Mouse (Mus musculus) limb, embryonic 15.5 days (tissue): Measurements from ENCODE around the gene Acsf2. TPM values are rescaled to one million over a fixed set of nuclear protein-coding genes. Genes with fewer than 3 reads are reported as not detected.
"Not testable (repeated sequence)": the region's sequence is repeated elsewhere in the genome, so short reads cannot be mapped to it uniquely, and the experiment has no call there.

Source experiments
- ATAC-seq: fragments of 200-750 bp; cut with Nextera tagmentation; 2 replicates; pipeline ENCODE4 v1.8.0; 2017; ENCODE audit warnings: low read depth, moderate TSS enrichment; ENCODE audit not compliant: insufficient number of reproducible peaks, low FRiP score, low TSS enrichment
- H3K27ac ChIP-seq: fragments of 300-500 bp; sonication (generic); 2 replicates; pipeline ENCODE4 v1.5.1; 2015; ENCODE audit warnings: moderate library complexity, mild to moderate bottlenecking, inconsistent platforms
- H3K27me3 ChIP-seq: fragments of 300-500 bp; sonication (generic); 2 replicates; pipeline ENCODE4 v1.6.1; 2015; ENCODE audit warnings: inconsistent platforms
- H3K36me3 ChIP-seq: fragments of 300-500 bp; sonication (generic); 2 replicates; pipeline ENCODE4 v1.6.1; 2015; ENCODE audit warnings: inconsistent platforms
- H3K4me1 ChIP-seq: fragments of 300-500 bp; sonication (generic); 2 replicates; pipeline ENCODE4 v1.6.1; 2015; ENCODE audit warnings: inconsistent platforms
- H3K4me2 ChIP-seq: fragments of 300-500 bp; sonication (generic); 2 replicates; pipeline ENCODE4 v1.6.1; 2015; ENCODE audit warnings: mild to moderate bottlenecking, inconsistent platforms
- H3K4me3 ChIP-seq: fragments of 300-500 bp; sonication (generic); 2 replicates; pipeline ENCODE4 v1.5.1; 2015; ENCODE audit warnings: mild to moderate bottlenecking, inconsistent platforms
- H3K9ac ChIP-seq: fragments of 300-500 bp; sonication (generic); 2 replicates; pipeline ENCODE4 v1.6.1; 2015; ENCODE audit warnings: inconsistent platforms
- H3K9me3 ChIP-seq: fragments of 300-500 bp; sonication (generic); 2 replicates; pipeline ENCODE4 v1.6.1; 2016; ENCODE audit warnings: inconsistent platforms
- WGBS: fragments of 180-500 bp; shearing (Covaris S2); methylation state at CpG from one replicate; pipeline ENCODE4 v1.1.7; 2015; 5-methylcytosine and 5-hydroxymethylcytosine counted together
- polyA plus RNA-seq: library from polyadenylated mRNA; unstranded; fragments of >200 nt; fragmentation: Nextera tagmentation; extraction: Ambion mirVana; gene quantifications from 2 replicates; pipeline ENCODE4 v1.2.1, GENCODE M21; 2015

Gene Acsf2
- 6.2 and 6.3 TPM in 2 replicates for polyA plus RNA-seq

- H3K9me3 ChIP-seq = no peaks in the 10 kb centered on the region
- no peaks in the 10 kb centered on the region; the same call in 1 of the 2 replicates for H3K27me3 ChIP-seq
- H3K4me1 ChIP-seq = peaks cover 20% of the 10 kb centered on the region
- H3K36me3 ChIP-seq = no peaks in the 10 kb centered on the region
- peak within 1 kb of the TSS; percentile 58 for H3K4me2 ChIP-seq
- peak within 1 kb of the TSS; percentile 67 for H3K27ac ChIP-seq
- H3K4me3 ChIP-seq = peak within 1 kb of the TSS; percentile 57
- ATAC-seq = peak; percentile 78
- WGBS = under 1% methylated on average over 51 of the region's 52 CpGs
- peak within 1 kb of the TSS; percentile 48 for H3K9ac ChIP-seq
Measured at GRCm38 (mm10) chr11:94601321-94602281, at the start of gene Acsf2. Gene Acsf2 (minus strand): TSS chr11:94601871.

DNA sequence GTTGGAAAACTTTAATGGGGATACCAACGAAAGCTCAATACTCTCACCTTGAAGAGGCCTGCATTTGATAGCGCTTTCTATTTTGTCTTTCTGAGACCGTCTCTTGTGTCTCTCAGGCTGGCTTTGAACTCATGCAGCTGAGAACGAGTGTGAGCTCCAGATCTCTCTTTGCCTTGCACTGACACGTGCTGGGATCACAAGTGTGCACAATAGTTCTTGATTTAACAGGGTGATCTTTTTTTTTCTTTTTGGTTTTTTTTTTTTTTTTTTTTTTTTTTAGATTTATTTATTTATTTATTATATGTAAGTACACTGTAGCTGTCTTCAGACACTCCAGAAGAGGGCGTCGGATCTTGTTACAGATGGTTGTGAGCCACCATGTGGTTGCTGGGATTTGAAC lies 49.6 kb upstream of the Acsf2 start:
- not testable (repeated sequence) for H3K9me3 ChIP-seq
- WGBS = 94% methylated on average over 5 of the region's 7 CpGs

DNA sequence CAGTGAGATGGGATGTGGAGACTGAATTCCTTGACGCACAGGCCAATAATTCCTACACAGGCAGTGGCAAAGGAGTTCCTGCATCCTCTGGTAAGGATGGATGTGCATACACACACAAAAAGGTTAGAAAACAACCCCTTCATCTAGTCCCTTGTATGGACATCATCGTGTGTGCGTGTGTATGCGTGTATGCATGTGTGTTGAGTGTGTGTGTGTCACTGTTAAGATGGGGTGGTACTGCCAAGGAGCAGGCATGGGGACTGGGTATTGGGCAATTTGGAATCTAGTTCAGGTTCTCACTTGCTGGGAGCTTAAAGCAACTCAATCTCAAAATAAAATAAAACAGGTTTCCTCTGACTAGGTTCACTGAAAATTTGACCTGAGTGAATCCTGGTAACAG lies 44.8 kb upstream of the Acsf2 start:
- Histone ChIP-seq H3K9me3 (no peaks in the 10 kb centered on the region), H3K4me3 (no peak overlapping the region), H3K4me2 (no peak overlapping the region), H3K9ac (no peak overlapping the region), H3K27ac (no peak overlapping the region), H3K36me3 (peaks cover 79% of the 10 kb centered on the region), H3K27me3 (no peaks in the 10 kb centered on the region), H3K4me1 (no peaks in the 10 kb centered on the region)
- ATAC-seq = no peak
- 91% methylated on average over 4 of the region's 4 CpGs for WGBS

More for the DNA sequence above, 49.6 kb upstream of the Acsf2 start:
- not testable (repeated sequence) for H3K27ac ChIP-seq, H3K9ac ChIP-seq, H3K27me3 ChIP-seq, H3K4me3 ChIP-seq, H3K4me2 ChIP-seq, ATAC-seq
- Histone ChIP-seq H3K36me3 (peaks cover 31% of the 10 kb centered on the region), H3K4me1 (peaks cover 19% of the 10 kb centered on the region)

- H3K27ac ChIP-seq = no peak overlapping the region
- no peaks in the 10 kb centered on the region for H3K4me1 ChIP-seq
- H3K36me3 ChIP-seq = peaks cover 83% of the 10 kb centered on the region
- WGBS = 89% methylated on average over 8 of the region's 8 CpGs
- no peak overlapping the region for H3K4me2 ChIP-seq
- no peak overlapping the region for H3K4me3 ChIP-seq
- H3K9me3 ChIP-seq = no peaks in the 10 kb centered on the region
- no peak overlapping the region for H3K9ac ChIP-seq
- no peaks in the 10 kb centered on the region for H3K27me3 ChIP-seq
- no peak for ATAC-seq
Measured at GRCm38 (mm10) chr11:94644461-94645219, 43.0 kb upstream of the Acsf2 start.

DNA sequence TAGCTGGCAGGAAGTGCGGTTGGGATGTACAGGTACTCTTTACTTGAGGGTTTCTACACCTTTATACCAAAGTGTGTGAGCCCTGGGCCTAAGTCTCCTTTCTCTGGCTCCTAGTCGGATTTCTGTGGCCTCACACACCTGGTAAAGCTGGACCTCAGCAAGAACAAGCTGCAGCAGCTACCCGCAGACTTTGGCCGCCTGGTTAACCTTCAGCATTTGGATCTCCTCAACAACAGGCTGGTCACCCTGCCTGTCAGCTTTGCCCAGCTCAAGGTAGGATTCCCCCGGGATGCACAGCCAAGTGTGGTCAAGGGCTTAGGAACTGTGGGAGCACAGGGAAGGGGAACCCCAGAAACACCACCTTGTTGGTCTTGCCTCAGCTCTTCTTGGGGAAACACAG lies 32.8 kb upstream of the Acsf2 start:
- Histone ChIP-seq H3K27me3 (no peaks in the 10 kb centered on the region), H3K9ac (no peak overlapping the region), H3K4me3 (no peak overlapping the region), H3K4me2 (no peak overlapping the region), H3K27ac (no peak overlapping the region), H3K4me1 (peaks cover 15% of the 10 kb centered on the region), H3K9me3 (no peaks in the 10 kb centered on the region), H3K36me3 (peaks cover 81% of the 10 kb centered on the region)
- no peak for ATAC-seq
- 85% methylated on average over 5 of the region's 5 CpGs for WGBS

DNA sequence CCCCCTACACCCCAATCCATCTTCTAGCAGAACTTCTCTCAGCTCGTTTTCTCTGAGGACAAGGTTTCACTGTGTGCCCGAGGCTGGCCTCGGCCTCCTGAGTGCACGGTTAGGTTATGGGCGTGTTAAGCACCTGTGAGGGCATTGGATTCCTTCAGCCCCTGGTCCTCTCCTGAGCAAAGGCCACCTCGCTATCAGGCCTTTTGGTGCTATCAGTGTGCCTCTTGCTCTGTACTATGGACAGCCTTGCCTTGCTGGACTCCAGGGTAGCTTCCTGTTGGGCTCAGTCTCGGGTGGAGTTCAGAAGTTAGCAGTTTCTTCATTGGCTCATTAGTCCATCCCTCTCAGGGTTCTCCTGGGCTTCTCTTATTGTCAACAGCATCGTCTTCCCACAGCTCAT lies 31.3 kb upstream of the Acsf2 start:
- Histone ChIP-seq H3K9me3 (no peaks in the 10 kb centered on the region), H3K4me3 (no peak overlapping the region), H3K9ac (no peak overlapping the region), H3K27ac (no peak overlapping the region), H3K36me3 (peaks cover 67% of the 10 kb centered on the region), H3K4me2 (no peak overlapping the region), H3K27me3 (no peaks in the 10 kb centered on the region), H3K4me1 (peaks cover 15% of the 10 kb centered on the region)
- no peak for ATAC-seq
- WGBS = 80% methylated on average over 8 of the region's 8 CpGs

DNA sequence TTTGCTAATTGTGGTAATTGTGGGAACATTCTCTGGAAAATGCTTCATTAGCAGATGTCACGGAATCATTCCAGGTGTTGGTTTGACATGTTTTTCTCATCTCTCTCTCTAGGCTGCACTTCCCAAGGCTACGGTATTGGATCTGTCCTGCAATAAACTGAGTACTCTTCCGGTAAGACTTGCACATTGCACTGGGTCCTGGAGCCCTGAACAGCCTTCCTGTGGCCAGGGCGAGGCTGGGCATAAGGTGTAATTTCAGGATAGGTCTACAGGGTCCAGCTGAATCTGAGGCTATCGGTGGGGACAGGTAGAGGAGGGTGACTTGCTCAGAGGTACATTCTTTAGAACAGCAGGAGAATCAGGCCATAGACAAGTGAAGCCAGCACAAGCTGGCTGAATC lies 30.3 kb upstream of the Acsf2 start:
- H3K27me3 ChIP-seq = no peaks in the 10 kb centered on the region
- H3K27ac ChIP-seq = no peak overlapping the region
- 91% methylated on average over 5 of the region's 5 CpGs for WGBS
- H3K4me1 ChIP-seq = peaks cover 15% of the 10 kb centered on the region
- H3K4me2 ChIP-seq = no peak overlapping the region
- no peak overlapping the region for H3K9ac ChIP-seq
- peaks cover 57% of the 10 kb centered on the region for H3K36me3 ChIP-seq
- H3K9me3 ChIP-seq = no peaks in the 10 kb centered on the region
- ATAC-seq = no peak
- no peak overlapping the region for H3K4me3 ChIP-seq

- peak; percentile 26; the same call in 1 of the 2 replicates for ATAC-seq
- WGBS = 9% methylated on average over 26 of the region's 26 CpGs
- Histone ChIP-seq H3K9ac (peak overlapping the region; percentile 75), H3K36me3 (peaks cover 41% of the 10 kb centered on the region), H3K9me3 (no peaks in the 10 kb centered on the region), H3K27me3 (no peaks in the 10 kb centered on the region), H3K4me3 (peak overlapping the region; percentile 96), H3K4me1 (peaks cover 15% of the 10 kb centered on the region), H3K27ac (peak overlapping the region; percentile 84), H3K4me2 (peak overlapping the region; percentile 73)
Measured at GRCm38 (mm10) chr11:94630199-94631011, 28.7 kb upstream of the Acsf2 start.

DNA sequence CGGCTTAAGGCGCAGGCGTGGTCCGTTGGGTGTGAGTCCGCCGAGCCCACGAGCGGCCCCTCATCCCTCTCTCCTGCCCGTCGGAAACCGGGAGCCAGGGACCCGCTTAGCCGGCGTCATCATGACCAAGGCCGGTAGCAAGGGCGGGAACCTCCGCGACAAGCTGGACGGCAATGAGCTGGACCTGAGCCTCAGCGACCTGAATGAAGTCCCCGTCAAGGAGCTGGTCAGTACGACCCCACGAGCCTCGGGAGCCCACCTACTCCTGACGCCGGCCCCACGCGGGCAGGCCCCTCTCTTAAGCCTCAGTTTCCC lies 28.2 kb upstream of the Acsf2 start:
- Histone ChIP-seq H3K4me3 (peak overlapping the region; percentile 96), H3K9me3 (no peaks in the 10 kb centered on the region), H3K36me3 (peaks cover 35% of the 10 kb centered on the region), H3K4me2 (peak overlapping the region; percentile 73), H3K27ac (peak overlapping the region; percentile 84), H3K9ac (peak overlapping the region; percentile 75), H3K27me3 (no peaks in the 10 kb centered on the region), H3K4me1 (peaks cover 15% of the 10 kb centered on the region)
- WGBS = 0% methylated on average over 28 of the region's 28 CpGs
- no peak; the same call in 1 of the 2 replicates for ATAC-seq

- Histone ChIP-seq H3K4me2 (peak within 1 kb of the TSS; percentile 73), H3K9ac (peak within 1 kb of the TSS; percentile 75), H3K9me3 (no peaks in the 10 kb centered on the region), H3K4me1 (peaks cover 15% of the 10 kb centered on the region), H3K27me3 (no peaks in the 10 kb centered on the region), H3K4me3 (peak within 1 kb of the TSS; percentile 96), H3K36me3 (peaks cover 30% of the 10 kb centered on the region), H3K27ac (peak within 1 kb of the TSS; percentile 84)
- ATAC-seq = peak; percentile 91
- 4% methylated on average over 41 of the region's 41 CpGs for WGBS
Measured at GRCm38 (mm10) chr11:94629199-94629883, 27.7 kb upstream of the Acsf2 start, which contains the start of gene Lrrc59. Gene Lrrc59 (plus strand): TSS chr11:94629767.

DNA sequence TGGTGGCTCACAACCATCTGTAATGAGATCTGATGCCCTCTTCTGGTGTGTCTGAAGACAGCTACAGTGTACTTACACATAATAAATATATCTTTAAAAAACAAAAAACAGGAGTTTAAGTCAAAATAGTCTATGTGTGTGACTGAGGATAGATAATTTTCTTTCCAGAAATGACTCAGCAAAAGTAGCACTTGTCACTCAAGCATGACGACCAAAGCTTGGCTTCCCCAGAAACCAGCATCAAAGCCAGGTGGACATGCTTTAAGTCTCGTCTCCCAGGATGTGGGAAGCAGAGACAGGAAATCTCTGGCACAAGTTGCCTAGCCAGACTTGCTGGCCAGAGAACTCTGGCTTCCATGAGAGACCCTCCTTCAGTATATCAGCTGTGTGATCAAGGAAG lies 20.5 kb upstream of the Acsf2 start:
- H3K27ac ChIP-seq = no peak overlapping the region
- H3K36me3 ChIP-seq = no peaks in the 10 kb centered on the region
- no peak for ATAC-seq
- no peaks in the 10 kb centered on the region for H3K9me3 ChIP-seq
- H3K4me3 ChIP-seq = no peak overlapping the region
- 69% methylated on average over 2 of the region's 2 CpGs for WGBS
- H3K9ac ChIP-seq = no peak overlapping the region
- no peaks in the 10 kb centered on the region for H3K4me1 ChIP-seq
- no peak overlapping the region for H3K4me2 ChIP-seq
- no peaks in the 10 kb centered on the region for H3K27me3 ChIP-seq
